Mouse (Mus musculus) lung, adult 2 months (tissue): ENCODE measurements around the gene Lgals4.

Experiments used
- CTCF ChIP-seq: fragments of 200-500 bp; IDR thresholded peaks from 2 replicates; pipeline ENCODE4 v1.5.1; 2011; ENCODE audit warnings: mild to moderate bottlenecking, low read length, control low read depth; ENCODE audit not compliant: insufficient read depth
- POLR2A ChIP-seq: fragments of 200-500 bp; IDR thresholded peaks from 2 replicates; pipeline ENCODE4 v1.6.1; 2011; ENCODE audit warnings: low read depth, mild to moderate bottlenecking, control low read depth, low read length, borderline replicate concordance; ENCODE audit errors: extremely low read depth

DNA sequence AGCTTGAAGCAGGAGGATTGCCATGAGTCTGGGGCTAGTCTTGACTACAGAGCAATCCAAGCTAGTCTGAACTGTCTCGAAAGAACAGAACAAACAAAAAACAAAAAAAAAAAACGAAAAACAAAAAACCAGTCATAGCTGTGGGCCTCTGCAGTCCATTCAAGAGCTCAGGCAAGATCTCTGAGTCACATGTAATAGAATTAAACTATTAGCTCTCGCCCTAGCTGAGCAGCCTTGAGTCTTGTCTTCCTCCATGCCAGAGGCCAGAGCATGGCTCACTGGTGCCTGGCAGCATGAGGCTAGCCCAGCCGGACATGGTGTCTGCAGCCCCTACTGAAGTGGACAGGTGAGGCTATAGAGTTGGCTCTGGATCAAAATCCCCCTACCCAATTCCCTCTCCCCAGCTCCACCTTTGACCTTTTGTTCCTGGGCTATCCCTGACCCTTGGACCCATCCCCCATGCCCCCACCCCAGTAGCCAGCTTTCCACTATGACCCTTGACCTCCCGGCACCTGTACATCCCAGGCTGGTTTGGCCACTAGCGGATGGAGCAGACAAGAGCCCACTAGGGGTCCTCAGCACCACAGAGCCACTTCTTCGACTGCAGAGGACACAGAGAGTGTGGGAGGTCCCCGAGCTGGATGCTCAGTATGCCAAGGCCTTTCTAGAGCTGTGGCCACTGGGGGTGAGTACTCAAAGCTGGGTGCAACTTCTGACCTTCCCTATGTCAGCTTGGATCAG is 43.4 kb upstream of the Lgals4 start:
- TF ChIP-seq POLR2A: no peak
- no peak for TF ChIP-seq CTCF
